Mouse (Mus musculus): ENCODE results near the gene Cabp2.
"Not testable (repeated sequence)": the region's sequence is repeated elsewhere in the genome, so short reads cannot be mapped to it uniquely, and the experiment has no call there.

The Cabp2 gene

GRCm38 (mm10) chr19:4081394-4081793, at the start of gene Cabp2:
Gene Cabp2, plus strand, starts transcription at chr19:4081578.
- DNase-seq = no peak

DNA sequence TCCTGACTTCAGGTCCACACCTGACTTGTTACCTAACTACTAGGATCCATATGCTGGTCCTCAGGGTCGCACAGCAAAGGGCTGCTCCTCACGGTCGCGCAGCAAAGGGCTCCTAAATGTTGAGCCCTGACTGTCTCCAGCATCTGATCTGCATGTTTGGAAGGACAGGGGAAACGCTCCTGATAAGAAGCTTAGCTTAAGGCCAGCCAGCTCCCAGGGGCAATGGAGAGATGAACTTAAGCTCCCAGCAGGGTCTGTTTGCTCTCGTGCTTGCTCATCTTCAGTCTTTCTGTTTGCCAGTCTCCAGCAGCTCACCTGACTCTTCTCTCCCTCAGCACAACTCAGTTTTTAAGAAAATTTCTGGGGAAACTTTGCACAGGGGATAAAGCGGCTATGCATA, 48.7 kb upstream of the Cabp2 start:
- no peak for DNase-seq

- DNase-seq = no peak
These were observed 48.1 kb upstream of the Cabp2 start for GRCm38 (mm10) chr19:4033298-4033697.

GRCm38 (mm10) chr19:4033742-4034141, 47.6 kb upstream of the Cabp2 start:
- DNase-seq = no peak

- no peak for DNase-seq
These were observed 44.9 kb upstream of the Cabp2 start for GRCm38 (mm10) chr19:4036327-4037045.

DNA sequence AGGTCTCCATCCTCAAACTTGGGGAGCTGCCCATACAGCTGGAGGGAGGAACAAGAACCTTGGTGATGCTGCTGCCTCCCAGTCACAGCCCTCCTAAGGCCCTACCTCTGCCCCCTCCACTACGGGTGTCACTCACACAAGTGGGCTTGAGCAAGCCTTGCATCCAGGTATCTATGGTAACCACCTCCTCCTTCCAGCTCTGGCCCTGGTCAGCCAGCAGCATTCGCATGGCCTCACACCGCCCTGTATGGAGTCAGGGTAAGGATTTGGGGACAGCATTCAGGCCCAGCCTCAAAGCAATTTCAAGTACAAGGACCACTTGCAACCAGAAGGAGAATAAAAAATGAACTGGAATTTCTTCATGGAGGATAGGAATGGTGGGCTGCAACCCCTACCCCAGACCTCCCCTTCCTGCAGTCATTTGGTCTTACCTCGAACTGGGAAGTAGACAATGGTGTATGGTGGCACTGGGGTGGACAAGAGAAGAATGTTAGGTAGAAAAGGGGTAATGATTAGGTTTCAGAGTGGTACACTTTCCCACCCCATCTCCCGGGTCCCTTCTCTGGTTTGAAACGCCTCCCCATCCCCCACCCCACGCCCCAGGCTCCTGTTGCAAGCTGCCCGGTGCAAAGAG, 44.1 kb upstream of the Cabp2 start:
- not testable (repeated sequence) for DNase-seq

- peak; percentile 87 to 90 for DNase-seq
These were observed 43.6 kb upstream of the Cabp2 start, which contains the start of gene Gstp1 for GRCm38 (mm10) chr19:4037788-4038232. Gene Gstp1, minus strand, starts transcription at chr19:4037985.

DNA sequence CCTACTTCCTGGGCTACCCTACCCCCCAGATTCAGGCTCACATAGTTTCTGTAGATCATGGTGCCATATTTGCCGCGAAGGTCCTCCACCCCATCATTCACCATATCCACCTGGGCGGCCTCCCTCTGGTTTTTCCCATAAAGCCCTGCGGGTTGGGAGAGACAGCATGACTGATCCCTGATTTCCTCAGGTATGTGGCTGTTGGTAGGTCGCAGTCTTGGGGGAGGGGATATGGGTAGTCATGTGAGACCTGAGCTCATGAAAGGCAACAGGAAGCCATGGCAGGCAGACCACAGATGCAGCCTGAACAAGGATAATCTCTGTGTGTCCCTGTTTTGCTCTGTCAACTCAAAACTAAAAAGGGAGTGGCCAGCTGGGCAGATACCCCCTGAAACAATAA, 40.4 kb upstream of the Cabp2 start:
- DNase-seq = not testable (repeated sequence)

GRCm38 (mm10) chr19:4041500-4041899, 39.9 kb upstream of the Cabp2 start:
- DNase-seq = not testable (repeated sequence)

GRCm38 (mm10) chr19:4042124-4042523, 39.3 kb upstream of the Cabp2 start:
- DNase-seq = no peak

GRCm38 (mm10) chr19:4044109-4044508, 37.3 kb upstream of the Cabp2 start:
- DNase-seq = not testable (repeated sequence)

DNA sequence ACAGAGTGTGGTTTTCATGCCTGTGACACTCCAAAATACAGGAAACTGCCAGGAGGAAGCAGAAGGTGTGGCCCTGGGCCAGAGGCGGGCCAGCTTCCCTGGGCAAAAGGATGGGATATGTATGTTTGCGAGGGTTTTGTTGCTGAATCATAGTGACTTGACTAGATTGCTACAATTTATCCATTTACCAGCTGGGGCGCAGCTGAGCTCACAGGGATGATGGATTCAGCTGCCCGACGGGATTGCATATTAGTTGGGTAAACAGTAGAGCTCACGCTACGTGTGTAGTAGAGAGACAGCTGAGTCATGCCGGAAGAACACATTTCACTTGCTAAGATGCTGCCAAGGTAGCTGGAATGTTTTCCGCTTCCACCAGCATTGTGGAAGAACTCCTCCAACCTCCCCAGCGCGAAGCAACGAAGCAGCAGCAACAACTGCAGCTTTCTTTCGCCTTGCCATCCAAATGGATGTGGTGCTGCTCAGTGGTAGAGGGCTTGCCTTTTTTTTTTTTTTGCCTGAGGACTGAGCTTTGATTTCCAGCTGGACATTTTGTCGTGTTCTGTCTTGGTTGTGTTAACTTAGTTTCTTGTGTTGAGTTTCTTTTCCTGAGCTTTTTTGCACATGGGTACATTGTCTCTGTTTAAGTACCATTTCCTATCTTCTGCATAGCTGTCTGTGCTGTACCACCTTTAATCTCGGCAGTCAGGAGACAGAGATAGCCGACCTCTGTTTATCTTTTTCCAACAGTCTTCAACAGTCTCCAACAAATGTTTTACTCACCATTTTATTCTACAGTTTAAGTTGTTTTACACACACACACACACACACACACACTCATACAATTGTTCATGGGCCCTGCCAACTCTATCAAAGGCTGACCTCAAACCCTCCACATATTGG, 35.2 kb upstream of the Cabp2 start, which contains the start of gene Gstp2:
Gene Gstp2 (minus strand): TSS at position 58 of the 900 bp plus-strand sequence.
- DNase-seq = no peak

DNA sequence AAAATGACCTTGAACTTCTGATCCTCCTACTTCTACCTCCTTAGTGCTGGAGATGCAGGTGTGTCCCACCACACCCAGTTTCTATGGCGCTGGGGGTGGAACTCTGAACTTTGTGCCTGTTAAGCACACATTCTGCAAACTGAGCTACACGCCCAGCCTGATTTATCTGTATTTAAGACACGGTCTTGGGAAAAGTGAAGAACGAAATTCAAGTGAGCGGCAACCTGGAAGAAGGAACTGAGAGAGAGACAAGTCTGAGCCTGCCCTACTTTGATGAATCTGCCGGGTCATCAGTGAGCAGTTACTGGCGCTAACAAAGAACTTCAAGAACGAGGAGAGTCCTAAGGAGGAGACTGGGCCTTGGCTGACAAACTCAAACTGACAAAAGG, 34.5 kb upstream of the Cabp2 start:
- DNase-seq = no peak

GRCm38 (mm10) chr19:4047859-4048258, 33.5 kb upstream of the Cabp2 start:
- peak; percentile 69 to 78 for DNase-seq

DNA sequence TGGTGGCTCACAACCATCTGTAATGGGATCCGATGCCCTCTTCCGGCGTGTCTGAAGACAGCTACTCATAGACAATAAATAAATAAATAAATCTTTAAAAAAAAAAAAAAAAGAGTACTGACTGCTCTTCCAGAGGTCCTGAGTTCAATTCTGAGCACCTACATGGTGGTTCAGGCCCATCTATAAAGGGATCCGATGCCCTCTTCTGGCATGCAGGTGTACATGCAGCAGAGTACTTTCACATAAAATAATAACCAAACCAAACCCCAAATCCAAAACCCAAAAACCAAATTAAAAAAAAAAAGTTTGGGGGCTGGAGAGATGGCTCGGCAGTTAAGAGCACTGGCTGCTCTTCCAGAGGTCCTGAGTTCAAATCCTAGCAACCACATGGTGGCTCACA, 32.3 kb upstream of the Cabp2 start:
- DNase-seq = not testable (repeated sequence)

DNA sequence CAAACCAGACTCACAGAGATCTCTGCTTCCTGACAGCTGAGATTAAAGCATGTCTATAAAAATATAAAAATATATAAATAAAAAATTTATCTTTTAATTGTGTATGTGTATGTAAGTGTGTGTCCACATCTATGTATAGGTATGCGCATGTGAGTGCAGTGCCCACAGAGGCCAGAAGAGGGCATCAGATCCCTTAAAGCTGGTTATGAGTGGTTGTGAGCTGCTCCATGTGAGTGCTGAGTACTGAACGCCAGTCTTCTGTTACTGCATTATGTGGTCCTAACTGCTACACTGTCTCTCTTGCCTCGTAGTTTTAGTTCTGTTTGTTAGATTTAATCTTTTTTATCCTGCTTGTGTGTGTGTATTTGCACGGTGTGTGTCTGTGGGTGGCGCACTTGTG, 30.4 kb upstream of the Cabp2 start:
- DNase-seq = no peak

DNA sequence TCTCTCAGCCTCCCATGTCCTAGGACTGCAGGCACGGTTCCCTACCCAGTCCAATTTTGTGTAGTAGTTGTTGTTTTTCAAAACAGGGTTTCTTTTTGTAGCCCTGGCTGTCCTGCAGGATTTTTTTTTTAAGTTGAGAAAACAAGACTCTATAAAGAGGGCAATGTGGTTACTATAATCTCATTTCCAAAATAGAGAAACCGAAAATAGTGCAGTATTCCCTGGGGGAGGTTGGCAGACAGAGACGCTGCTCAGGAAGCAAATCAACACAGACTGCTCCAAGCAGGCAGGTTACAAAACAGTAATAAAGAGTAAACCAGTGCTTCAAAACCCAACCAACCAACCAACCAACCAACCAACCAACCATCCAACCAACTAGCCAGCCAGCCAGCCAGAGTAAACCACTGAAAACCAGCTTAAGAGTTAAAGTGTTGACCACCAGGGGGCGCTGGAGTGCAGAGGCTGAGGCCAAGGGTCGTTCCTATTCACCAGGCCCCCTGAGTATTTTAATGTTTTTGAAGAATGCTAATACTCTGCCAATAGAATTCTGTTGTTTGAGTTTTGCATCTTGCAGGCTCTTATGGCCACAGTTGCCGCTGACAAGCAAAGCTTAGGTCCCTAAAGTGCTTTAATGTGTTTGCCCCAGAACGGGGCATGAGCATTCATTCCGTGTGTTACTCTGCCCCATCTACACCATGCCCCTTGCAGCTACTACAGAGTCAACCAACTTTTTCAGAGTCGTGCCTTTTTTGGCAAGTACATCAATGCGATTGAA, 29.4 kb upstream of the Cabp2 start:
- DNase-seq = peak; percentile 68 to 76

- no peak for DNase-seq
These were observed 28.8 kb upstream of the Cabp2 start for GRCm38 (mm10) chr19:4052516-4053030.

GRCm38 (mm10) chr19:4054613-4055012, 26.8 kb upstream of the Cabp2 start:
- no peak for DNase-seq

GRCm38 (mm10) chr19:4055216-4055946, 26.0 kb upstream of the Cabp2 start:
- no peak for DNase-seq

- DNase-seq = no peak
These were observed 25.3 kb upstream of the Cabp2 start for GRCm38 (mm10) chr19:4055947-4056693.

Measured in thymus, postnatal 36 days (tissue).